Mouse (Mus musculus): ENCODE measurements at regions not wholly inside any gene's neighbourhood (a gene's known extent, or its start where the extent isn't known, plus 50 kb on each side); places are given as distances from the start of the nearest gene placed in this dataset.

DNA sequence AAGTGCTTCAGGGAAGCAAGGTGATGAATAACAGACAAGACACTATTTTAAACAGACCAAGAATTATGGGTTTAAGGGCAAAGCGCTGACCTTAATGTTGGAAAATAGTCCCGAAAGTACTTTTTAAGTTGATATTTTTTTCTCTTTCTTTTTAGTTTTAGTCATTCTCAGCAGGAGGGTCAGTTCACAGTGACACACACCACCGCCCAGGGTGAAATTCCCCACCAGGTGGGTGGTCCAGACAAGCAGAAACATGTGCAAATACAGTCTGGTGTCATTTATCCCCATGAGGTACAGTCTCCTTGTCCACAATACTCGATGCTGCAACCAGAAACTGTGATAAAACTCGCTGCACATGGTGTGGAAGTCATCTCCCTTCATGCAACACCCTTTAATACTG lies 435.5 kb downstream of the Fat4 start:
- H3K27ac ChIP-seq (ENCODE audit: low read depth, low read length), result no peak overlapping the region
- no peaks in the 10 kb centered on the region for H3K36me3 ChIP-seq (ENCODE audit: control insufficient read depth, insufficient read depth, low read length)
- H3K4me1 ChIP-seq (ENCODE audit: control insufficient read depth, insufficient read depth, low read depth, low read length), result peaks cover 2% of the 10 kb centered on the region
- no peak overlapping the region for H3K4me3 ChIP-seq (ENCODE audit: low read length)
- no peak for ATAC-seq
- H3K9me3 ChIP-seq (ENCODE audit: control insufficient read depth, low read length), result no peaks in the 10 kb centered on the region
- no peak overlapping the region for H3K9ac ChIP-seq (ENCODE audit: low read depth, low read length)
- no peaks in the 10 kb centered on the region for H3K27me3 ChIP-seq (replicated peaks; ENCODE audit: control insufficient read depth, insufficient read depth, low read length)
- WGBS, result 76% methylated on average over 5 of the region's 5 CpGs
- no peak overlapping the region for H3K4me2 ChIP-seq (ENCODE audit: low read length)

DNA sequence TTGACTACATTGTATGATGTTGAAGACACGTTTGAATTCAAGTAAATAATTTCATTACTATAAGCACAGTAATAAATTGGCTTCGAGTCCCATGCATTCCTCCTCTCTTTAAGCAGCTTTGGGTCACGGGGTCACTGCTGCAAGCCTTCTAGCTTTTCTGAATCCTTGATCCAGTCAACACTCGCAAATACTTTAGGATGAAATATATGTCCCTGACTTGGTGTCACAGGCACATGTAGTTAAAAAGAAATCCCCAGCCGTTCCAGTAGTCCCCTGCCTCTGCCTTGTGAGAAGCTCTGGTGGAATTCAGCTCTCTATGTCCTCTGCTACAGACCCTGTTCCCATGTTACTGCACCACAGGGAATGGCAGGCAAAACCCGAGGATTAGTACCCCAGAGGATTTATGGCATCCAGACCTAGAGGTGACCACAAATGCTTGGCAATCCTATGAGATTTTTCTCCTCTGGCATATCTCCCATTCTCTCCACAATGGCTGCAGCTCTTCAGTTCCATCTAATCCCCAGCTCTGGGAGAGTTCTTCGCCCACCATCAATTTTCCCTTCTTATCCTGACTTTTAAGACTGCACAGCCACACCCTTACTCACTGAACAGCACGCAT lies 449.0 kb downstream of the Fat4 start:
- Histone ChIP-seq H3K4me2 (ENCODE audit: low read length) (no peak overlapping the region), H3K36me3 (ENCODE audit: control insufficient read depth, insufficient read depth, low read length) (no peaks in the 10 kb centered on the region), H3K27ac (ENCODE audit: low read depth, low read length) (no peak overlapping the region), H3K27me3 (replicated peaks; ENCODE audit: control insufficient read depth, insufficient read depth, low read length) (no peaks in the 10 kb centered on the region), H3K4me3 (ENCODE audit: low read length) (no peak overlapping the region), H3K9ac (ENCODE audit: low read depth, low read length) (no peak overlapping the region), H3K9me3 (ENCODE audit: control insufficient read depth, low read length) (no peaks in the 10 kb centered on the region), H3K4me1 (ENCODE audit: control insufficient read depth, insufficient read depth, low read depth, low read length) (no peaks in the 10 kb centered on the region)
- WGBS, result 65% methylated on average over 8 of the region's 8 CpGs
- no peak for ATAC-seq

- Histone ChIP-seq H3K36me3 (ENCODE audit: control insufficient read depth, insufficient read depth, low read length) (no peaks in the 10 kb centered on the region), H3K9ac (ENCODE audit: low read depth, low read length) (no peak overlapping the region), H3K4me1 (ENCODE audit: control insufficient read depth, insufficient read depth, low read depth, low read length) (no peaks in the 10 kb centered on the region), H3K9me3 (ENCODE audit: control insufficient read depth, low read length) (no peaks in the 10 kb centered on the region), H3K27me3 (replicated peaks; ENCODE audit: control insufficient read depth, insufficient read depth, low read length) (no peaks in the 10 kb centered on the region), H3K27ac (ENCODE audit: low read depth, low read length) (no peak overlapping the region), H3K4me2 (ENCODE audit: low read length) (no peak overlapping the region), H3K4me3 (ENCODE audit: low read length) (no peak overlapping the region)
- 62% methylated on average over 3 of the region's 3 CpGs for WGBS
- ATAC-seq, result no peak
Measured at GRCm38 (mm10) chr3:39341161-39341687, 454.5 kb downstream of the Fat4 start.

GRCm38 (mm10) chr3:39344078-39344477 lies 457.3 kb downstream of the Fat4 start:
- H3K9me3 ChIP-seq (ENCODE audit: control insufficient read depth, low read length), result no peaks in the 10 kb centered on the region
- no peak overlapping the region for H3K9ac ChIP-seq (ENCODE audit: low read depth, low read length)
- H3K27me3 ChIP-seq (replicated peaks; ENCODE audit: control insufficient read depth, insufficient read depth, low read length), result no peaks in the 10 kb centered on the region
- no peak overlapping the region for H3K27ac ChIP-seq (ENCODE audit: low read depth, low read length)
- H3K4me1 ChIP-seq (ENCODE audit: control insufficient read depth, insufficient read depth, low read depth, low read length), result no peaks in the 10 kb centered on the region
- no peak overlapping the region for H3K4me3 ChIP-seq (ENCODE audit: low read length)
- ATAC-seq, result no peak
- H3K4me2 ChIP-seq (ENCODE audit: low read length), result no peak overlapping the region
- WGBS, result 75% methylated on average over 3 of the region's 3 CpGs
- H3K36me3 ChIP-seq (ENCODE audit: control insufficient read depth, insufficient read depth, low read length), result no peaks in the 10 kb centered on the region

- H3K9ac ChIP-seq (ENCODE audit: low read depth, low read length), result no peak overlapping the region
- H3K27me3 ChIP-seq (replicated peaks; ENCODE audit: control insufficient read depth, insufficient read depth, low read length), result no peaks in the 10 kb centered on the region
- H3K4me2 ChIP-seq (ENCODE audit: low read length), result no peak overlapping the region
- no peaks in the 10 kb centered on the region for H3K4me1 ChIP-seq (ENCODE audit: control insufficient read depth, insufficient read depth, low read depth, low read length)
- H3K27ac ChIP-seq (ENCODE audit: low read depth, low read length), result no peak overlapping the region
- 94% methylated on average over 4 of the region's 4 CpGs for WGBS
- H3K9me3 ChIP-seq (ENCODE audit: control insufficient read depth, low read length), result no peaks in the 10 kb centered on the region
- H3K4me3 ChIP-seq (ENCODE audit: low read length), result no peak overlapping the region
- ATAC-seq, result no peak
- H3K36me3 ChIP-seq (ENCODE audit: control insufficient read depth, insufficient read depth, low read length), result no peaks in the 10 kb centered on the region
Measured at GRCm38 (mm10) chr3:39347578-39347977, 460.8 kb downstream of the Fat4 start.

GRCm38 (mm10) chr3:39357012-39357411 lies 470.3 kb downstream of the Fat4 start:
- H3K36me3 ChIP-seq (ENCODE audit: control insufficient read depth, insufficient read depth, low read length), result no peaks in the 10 kb centered on the region
- H3K9ac ChIP-seq (ENCODE audit: low read depth, low read length), result no peak overlapping the region
- H3K27ac ChIP-seq (ENCODE audit: low read depth, low read length), result no peak overlapping the region
- no peaks in the 10 kb centered on the region for H3K27me3 ChIP-seq (replicated peaks; ENCODE audit: control insufficient read depth, insufficient read depth, low read length)
- no peaks in the 10 kb centered on the region for H3K4me1 ChIP-seq (ENCODE audit: control insufficient read depth, insufficient read depth, low read depth, low read length)
- WGBS, result 86% methylated on average over 2 of the region's 2 CpGs
- ATAC-seq, result no peak
- no peak overlapping the region for H3K4me2 ChIP-seq (ENCODE audit: low read length)
- no peak overlapping the region for H3K4me3 ChIP-seq (ENCODE audit: low read length)
- no peaks in the 10 kb centered on the region for H3K9me3 ChIP-seq (ENCODE audit: control insufficient read depth, low read length)

GRCm38 (mm10) chr3:39360278-39360677 lies 473.5 kb downstream of the Fat4 start:
- Histone ChIP-seq H3K27me3 (replicated peaks; ENCODE audit: control insufficient read depth, insufficient read depth, low read length) (no peaks in the 10 kb centered on the region), H3K4me3 (ENCODE audit: low read length) (no peak overlapping the region), H3K4me2 (ENCODE audit: low read length) (no peak overlapping the region), H3K27ac (ENCODE audit: low read depth, low read length) (no peak overlapping the region), H3K4me1 (ENCODE audit: control insufficient read depth, insufficient read depth, low read depth, low read length) (no peaks in the 10 kb centered on the region), H3K9ac (ENCODE audit: low read depth, low read length) (no peak overlapping the region), H3K9me3 (ENCODE audit: control insufficient read depth, low read length) (no peaks in the 10 kb centered on the region), H3K36me3 (ENCODE audit: control insufficient read depth, insufficient read depth, low read length) (no peaks in the 10 kb centered on the region)
- 45% methylated on average over 2 of the region's 2 CpGs for WGBS
- ATAC-seq, result peak; percentile 54; the same call in 1 of the 2 replicates

- no peak overlapping the region for H3K4me3 ChIP-seq (ENCODE audit: low read length)
- no peak for ATAC-seq
- no peak overlapping the region for H3K4me2 ChIP-seq (ENCODE audit: low read length)
- H3K27ac ChIP-seq (ENCODE audit: low read depth, low read length), result no peak overlapping the region
- no peaks in the 10 kb centered on the region for H3K4me1 ChIP-seq (ENCODE audit: control insufficient read depth, insufficient read depth, low read depth, low read length)
- no peak overlapping the region for H3K9ac ChIP-seq (ENCODE audit: low read depth, low read length)
- H3K9me3 ChIP-seq (ENCODE audit: control insufficient read depth, low read length), result no peaks in the 10 kb centered on the region
- H3K27me3 ChIP-seq (replicated peaks; ENCODE audit: control insufficient read depth, insufficient read depth, low read length), result no peaks in the 10 kb centered on the region
- 90% methylated on average over 4 of the region's 4 CpGs for WGBS
- H3K36me3 ChIP-seq (ENCODE audit: control insufficient read depth, insufficient read depth, low read length), result no peaks in the 10 kb centered on the region
Measured at GRCm38 (mm10) chr3:39370926-39371325, 484.2 kb downstream of the Fat4 start.

GRCm38 (mm10) chr3:39372426-39372950 lies 485.7 kb downstream of the Fat4 start:
- H3K4me2 ChIP-seq (ENCODE audit: low read length), result peak overlapping the region; percentile 12; the same call in 1 of the 2 replicates
- WGBS, result 55% methylated on average over 10 of the region's 10 CpGs
- H3K9me3 ChIP-seq (ENCODE audit: control insufficient read depth, low read length), result no peaks in the 10 kb centered on the region
- H3K9ac ChIP-seq (ENCODE audit: low read depth, low read length), result no peak overlapping the region
- no peaks in the 10 kb centered on the region for H3K36me3 ChIP-seq (ENCODE audit: control insufficient read depth, insufficient read depth, low read length)
- no peak overlapping the region for H3K27ac ChIP-seq (ENCODE audit: low read depth, low read length)
- no peak overlapping the region for H3K4me3 ChIP-seq (ENCODE audit: low read length)
- H3K27me3 ChIP-seq (replicated peaks; ENCODE audit: control insufficient read depth, insufficient read depth, low read length), result no peaks in the 10 kb centered on the region
- ATAC-seq, result 0 out of 2 replicates have a peak, but pooled peaks have one; percentile 40
- no peaks in the 10 kb centered on the region for H3K4me1 ChIP-seq (ENCODE audit: control insufficient read depth, insufficient read depth, low read depth, low read length)

Measured in hindbrain, embryonic 16.5 days (tissue).